Mouse (Mus musculus) skeletal muscle tissue, adult 2 months (tissue): ENCODE measurements around the gene Scamp5.
A peak's percentile ranks its signal among the peaks of the same experiment; 100 is the strongest.
"Not testable (repeated sequence)": the region's sequence is repeated elsewhere in the genome, so short reads cannot be mapped to it uniquely, and the experiment has no call there.

Experiments used
- DNase-seq: peaks from one replicate; pipeline ENCODE4 v3.0.0-alpha.2; 2012; ENCODE audit warnings: low read depth, low spot score

Scamp5 gene

DNA sequence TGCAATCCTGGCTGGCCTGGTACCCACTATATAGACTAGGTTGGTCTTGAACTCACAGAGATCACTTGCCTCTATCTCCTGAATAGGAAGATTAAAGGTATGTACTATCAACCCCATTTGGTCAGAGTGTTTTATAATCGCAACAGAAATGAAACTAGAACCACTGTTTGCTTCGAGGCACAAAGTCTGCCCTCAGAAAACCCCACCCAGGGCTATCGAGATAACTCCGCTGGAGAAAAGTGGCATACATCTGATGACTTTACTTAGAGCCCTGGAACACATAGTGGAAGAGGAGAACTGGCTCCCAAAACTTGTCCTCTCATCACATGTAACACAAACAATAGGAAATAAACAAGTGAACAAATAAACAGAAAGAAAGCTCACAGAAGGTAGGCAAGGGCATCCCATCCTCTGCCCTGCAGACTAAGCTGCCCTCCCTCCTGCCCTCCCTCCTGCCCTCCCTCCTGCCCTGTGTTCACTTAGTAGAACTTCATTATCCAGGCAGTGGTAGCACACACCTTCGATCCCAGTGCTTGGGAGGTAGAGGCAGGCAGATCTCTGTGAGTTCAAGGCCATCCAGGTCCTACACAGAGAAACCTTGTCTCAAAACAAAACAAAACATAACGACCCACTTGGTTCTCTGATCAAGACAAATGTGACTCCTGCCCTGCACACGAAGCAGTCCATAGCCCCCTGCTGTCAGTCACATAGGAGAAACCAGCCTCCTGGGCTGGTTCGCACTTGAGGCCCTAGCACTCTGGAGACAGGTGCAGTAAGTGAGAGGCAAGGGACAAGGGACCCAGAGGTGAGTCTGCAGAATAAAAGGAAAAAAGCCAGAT is 15.0 kb downstream of the Scamp5 start:
- DNase-seq: no peak

GRCm38 (mm10) chr9:57449715-57450114 is 18.1 kb downstream of the Scamp5 start:
- DNase-seq: no peak

- DNase-seq: no peak
Measured at GRCm38 (mm10) chr9:57440620-57441019, 27.2 kb downstream of the Scamp5 start.

- peak; percentile 96 for DNase-seq
Measured at GRCm38 (mm10) chr9:57439522-57440295, 28.2 kb downstream of the Scamp5 start, which contains the start of gene Ppcdc. Gene Ppcdc, minus strand, starts transcription at chr9:57440124.

GRCm38 (mm10) chr9:57439083-57439482 is 28.8 kb downstream of the Scamp5 start:
- no peak for DNase-seq

- DNase-seq: no peak
Measured at GRCm38 (mm10) chr9:57437896-57438614, 29.8 kb downstream of the Scamp5 start.

- DNase-seq: no peak
Measured at GRCm38 (mm10) chr9:57436166-57436565, 31.7 kb downstream of the Scamp5 start.

GRCm38 (mm10) chr9:57434405-57435165 is 33.3 kb downstream of the Scamp5 start:
- no peak for DNase-seq

GRCm38 (mm10) chr9:57433097-57434032 is 34.5 kb downstream of the Scamp5 start:
- DNase-seq: peak; percentile 77

DNA sequence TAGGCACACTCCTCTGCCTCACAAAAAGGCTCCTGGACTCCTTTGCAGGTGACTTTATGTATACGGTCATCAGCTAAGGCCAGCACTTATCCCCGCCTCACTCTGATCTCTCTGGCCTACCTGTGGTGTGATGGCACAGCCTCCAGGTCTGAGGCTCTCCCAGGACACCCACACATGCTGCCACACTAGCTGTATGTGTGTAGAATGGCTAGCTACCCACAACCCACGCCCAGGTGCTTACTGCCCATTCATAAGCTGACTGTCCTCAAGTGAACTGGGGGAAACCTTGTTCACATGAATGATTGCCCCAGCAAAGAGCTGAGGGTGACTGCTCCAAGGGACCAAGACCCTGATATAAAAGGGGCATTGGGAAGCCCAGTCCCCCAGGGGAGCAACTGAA is 35.4 kb downstream of the Scamp5 start:
- DNase-seq: no peak

DNA sequence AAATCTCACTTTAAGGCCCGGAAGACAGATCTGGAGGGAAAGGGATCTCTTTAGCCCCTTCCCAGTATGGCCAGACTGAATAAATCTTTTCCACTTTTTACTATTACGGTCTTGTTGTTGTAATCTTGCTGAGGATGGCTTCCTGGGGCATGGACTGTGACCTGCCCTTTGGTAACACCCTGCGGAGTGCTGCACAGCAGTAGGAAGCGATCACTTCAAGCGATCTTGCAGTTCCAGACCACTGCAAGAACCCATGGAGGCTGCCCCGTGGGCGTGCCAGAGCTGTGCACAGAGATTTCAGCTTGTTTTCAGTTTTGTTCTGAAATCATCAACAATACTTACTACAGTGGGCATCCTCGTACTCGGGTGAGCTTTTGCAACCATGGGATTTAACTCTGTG is 36.7 kb downstream of the Scamp5 start:
- DNase-seq: no peak

- DNase-seq: no peak
Measured at GRCm38 (mm10) chr9:57428391-57428790, 39.5 kb downstream of the Scamp5 start.

DNA sequence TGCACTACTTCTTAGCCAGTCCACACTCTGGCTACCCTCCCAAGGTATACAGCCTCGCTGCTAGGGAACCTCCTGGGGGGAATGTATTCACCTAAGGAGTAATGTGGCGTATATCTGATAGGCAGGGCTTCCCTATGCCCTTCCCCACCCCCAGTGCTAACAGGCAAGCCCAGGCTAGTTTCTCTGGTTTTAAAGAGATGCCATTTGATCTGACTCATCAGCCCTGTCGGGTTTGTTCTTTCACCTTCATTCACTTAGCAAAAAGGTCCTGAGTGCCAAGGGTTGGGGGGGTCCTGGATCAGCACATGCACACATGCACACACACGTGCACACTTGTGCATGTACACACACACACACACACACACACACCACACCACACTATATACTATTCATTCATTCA is 39.9 kb downstream of the Scamp5 start:
- no peak for DNase-seq

GRCm38 (mm10) chr9:57427123-57427522 is 40.7 kb downstream of the Scamp5 start:
- not testable (repeated sequence) for DNase-seq

GRCm38 (mm10) chr9:57425116-57425515 is 42.7 kb downstream of the Scamp5 start:
- DNase-seq: no peak

GRCm38 (mm10) chr9:57424066-57424465 is 43.8 kb downstream of the Scamp5 start:
- no peak for DNase-seq

GRCm38 (mm10) chr9:57421688-57422111 is 46.2 kb downstream of the Scamp5 start:
- no peak for DNase-seq

GRCm38 (mm10) chr9:57421121-57421571 is 46.7 kb downstream of the Scamp5 start:
- peak; percentile 81 for DNase-seq

GRCm38 (mm10) chr9:57420321-57421120 is 47.3 kb downstream of the Scamp5 start:
- peak; percentile 94 for DNase-seq
